Mouse (Mus musculus): ENCODE measurements at regions not wholly inside any gene's neighbourhood (a gene's known extent, or its start where the extent isn't known, plus 50 kb on each side); places are given as distances from the start of the nearest gene placed in this dataset.

DNA sequence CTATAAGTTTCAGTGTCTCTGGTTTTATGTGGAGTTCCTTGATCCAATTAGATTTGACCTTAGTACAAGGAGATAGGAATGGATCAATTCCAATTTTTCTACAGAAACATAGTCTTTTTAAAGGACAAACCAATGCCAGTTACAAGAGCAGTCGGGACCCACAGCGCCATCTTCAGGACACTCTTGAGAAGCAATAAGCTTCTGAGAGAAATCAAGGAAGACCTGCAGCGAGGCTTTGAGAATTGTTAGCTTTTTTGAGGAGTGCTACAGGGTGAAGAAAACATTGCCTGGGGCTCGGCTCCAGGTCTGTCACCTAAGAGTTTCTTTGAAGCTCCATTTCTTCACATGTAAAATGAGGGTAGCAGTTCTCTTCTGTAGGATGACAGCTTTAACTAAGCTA, 112.0 kb upstream of the Ppm1h start:
- no peak for DNase-seq

- DNase-seq, result no peak
These were observed 108.9 kb upstream of the Ppm1h start for GRCm38 (mm10) chr10:122569546-122570202.

GRCm38 (mm10) chr10:122570909-122571551, 107.5 kb upstream of the Ppm1h start:
- DNase-seq, result no peak

- DNase-seq, result no peak
These were observed 102.1 kb upstream of the Ppm1h start for GRCm38 (mm10) chr10:122576171-122577063.

- DNase-seq, result no peak
These were observed 100.2 kb upstream of the Ppm1h start for GRCm38 (mm10) chr10:122578209-122579001.

- DNase-seq, result no peak
These were observed 97.5 kb upstream of the Ppm1h start for GRCm38 (mm10) chr10:122581096-122581495.

- no peak for DNase-seq
These were observed 91.0 kb upstream of the Ppm1h start for GRCm38 (mm10) chr10:122587541-122587940.

DNA sequence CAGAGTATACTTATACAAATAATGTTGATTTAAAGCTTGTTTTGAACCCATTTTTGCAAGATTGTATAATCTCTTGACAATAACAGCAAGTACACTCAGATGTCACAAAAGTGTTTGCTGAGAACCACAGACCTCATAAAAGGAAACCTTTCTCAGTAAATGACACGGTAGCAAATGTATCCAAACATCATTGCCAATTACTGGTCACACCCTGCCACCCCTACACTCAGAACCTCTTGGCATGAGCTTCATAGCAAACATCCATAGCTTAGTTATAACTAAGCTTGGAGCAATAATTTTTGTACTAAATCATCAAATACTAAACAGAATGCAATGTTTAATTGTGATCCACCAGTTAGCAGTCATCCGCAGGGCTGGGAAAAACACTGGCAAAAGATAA, 79.1 kb upstream of the Ppm1h start:
- no peak for DNase-seq

GRCm38 (mm10) chr10:122602394-122602793, 76.2 kb upstream of the Ppm1h start:
- DNase-seq, result no peak

DNA sequence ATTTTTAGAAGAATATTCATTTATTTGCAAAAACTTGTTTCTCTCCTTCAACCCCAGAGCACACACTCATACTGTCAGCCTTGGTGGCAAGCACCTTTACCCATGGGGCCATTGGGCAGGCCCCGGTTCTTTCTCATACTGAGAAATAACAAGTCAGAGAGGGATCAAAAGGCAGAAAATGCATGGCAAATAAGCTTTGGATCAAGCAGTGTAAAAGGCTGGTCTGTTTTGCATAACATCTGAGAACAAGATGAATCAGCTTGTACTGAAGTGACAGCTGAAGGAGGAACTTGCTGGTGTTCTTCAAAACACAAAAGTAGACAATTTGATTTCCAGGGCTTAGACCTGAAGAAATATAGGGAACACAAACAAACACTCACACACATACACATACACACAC, 74.6 kb upstream of the Ppm1h start:
- no peak for DNase-seq

GRCm38 (mm10) chr10:122613281-122613680, 65.3 kb upstream of the Ppm1h start:
- DNase-seq, result no peak

DNA sequence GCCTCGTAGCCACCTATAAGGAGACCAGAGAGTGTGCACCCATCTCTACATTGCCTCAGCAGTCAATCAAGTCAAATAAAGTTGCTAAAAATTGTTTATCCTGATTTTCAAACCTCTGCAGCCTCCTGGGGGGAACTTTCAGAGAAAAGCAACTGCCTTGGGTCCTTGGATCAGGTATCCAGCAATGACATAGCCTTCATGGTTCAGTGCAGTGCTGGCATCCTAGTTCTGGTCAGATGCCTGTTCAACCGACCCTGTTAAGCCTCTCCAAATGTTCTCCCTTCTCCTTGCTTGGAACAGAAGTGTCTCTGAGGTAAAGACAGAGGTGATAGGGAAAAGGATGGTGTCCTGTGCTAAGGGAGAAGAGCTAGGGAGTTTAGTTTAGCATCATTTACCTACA, 64.7 kb upstream of the Ppm1h start:
- no peak for DNase-seq

- no peak for DNase-seq
These were observed 63.8 kb upstream of the Ppm1h start for GRCm38 (mm10) chr10:122614720-122615119.

GRCm38 (mm10) chr10:122615658-122616057, 62.9 kb upstream of the Ppm1h start:
- no peak for DNase-seq

- DNase-seq, result no peak
These were observed 62.2 kb upstream of the Ppm1h start for GRCm38 (mm10) chr10:122616385-122616784.

GRCm38 (mm10) chr10:122618854-122619253, 59.7 kb upstream of the Ppm1h start:
- no peak for DNase-seq

- DNase-seq, result no peak
These were observed 59.0 kb upstream of the Ppm1h start for GRCm38 (mm10) chr10:122619406-122620116.

Measured in gastrocnemius, postnatal 10 days (tissue).